Mouse (Mus musculus) heart, adult 11 months (tissue): Measurements from ENCODE around the gene Srgap3.
"Not testable (repeated sequence)": the region's sequence is repeated elsewhere in the genome, so short reads cannot be mapped to it uniquely, and the experiment has no call there.

Experiments used
- DNase-seq: peaks from one replicate; pipeline ENCODE4 v3.0.0; 2022

The Srgap3 gene

GRCm38 (mm10) chr6:112903796-112904195 lies 43.3 kb downstream of the Srgap3 start:
- no peak for DNase-seq

GRCm38 (mm10) chr6:112903226-112903625 lies 43.8 kb downstream of the Srgap3 start:
- DNase-seq = no peak

- DNase-seq = no peak
Measured at GRCm38 (mm10) chr6:112902791-112903190, 44.3 kb downstream of the Srgap3 start.

- DNase-seq = no peak
Measured at GRCm38 (mm10) chr6:112900306-112900705, 46.8 kb downstream of the Srgap3 start.

- no peak for DNase-seq
Measured at GRCm38 (mm10) chr6:112899711-112900110, 47.4 kb downstream of the Srgap3 start.

GRCm38 (mm10) chr6:112899276-112899675 lies 47.8 kb downstream of the Srgap3 start:
- DNase-seq = no peak

GRCm38 (mm10) chr6:112898435-112898834 lies 48.6 kb downstream of the Srgap3 start:
- no peak for DNase-seq

- DNase-seq = no peak
Measured at GRCm38 (mm10) chr6:112896372-112896771, 50.7 kb downstream of the Srgap3 start.

- DNase-seq = no peak
Measured at GRCm38 (mm10) chr6:112890331-112890751, 56.7 kb downstream of the Srgap3 start.

GRCm38 (mm10) chr6:112883588-112884135 lies 63.4 kb downstream of the Srgap3 start:
- DNase-seq = no peak

- no peak for DNase-seq
Measured at GRCm38 (mm10) chr6:112880048-112880534, 67.0 kb downstream of the Srgap3 start.

GRCm38 (mm10) chr6:112879154-112879553 lies 67.9 kb downstream of the Srgap3 start:
- no peak for DNase-seq

GRCm38 (mm10) chr6:112873089-112873835 lies 73.8 kb downstream of the Srgap3 start:
- DNase-seq = no peak

- no peak for DNase-seq
Measured at GRCm38 (mm10) chr6:112871241-112871780, 75.8 kb downstream of the Srgap3 start.

- DNase-seq = no peak
Measured at GRCm38 (mm10) chr6:112868197-112868957, 78.7 kb downstream of the Srgap3 start.

GRCm38 (mm10) chr6:112866096-112866495 lies 81.0 kb downstream of the Srgap3 start:
- DNase-seq = no peak

- no peak for DNase-seq
Measured at GRCm38 (mm10) chr6:112865021-112865531, 82.0 kb downstream of the Srgap3 start.

GRCm38 (mm10) chr6:112862465-112862864 lies 84.6 kb downstream of the Srgap3 start:
- no peak for DNase-seq

- no peak for DNase-seq
Measured at GRCm38 (mm10) chr6:112861351-112862297, 85.4 kb downstream of the Srgap3 start.

GRCm38 (mm10) chr6:112860290-112860689 lies 86.8 kb downstream of the Srgap3 start:
- DNase-seq = not testable (repeated sequence)

- no peak for DNase-seq
Measured at GRCm38 (mm10) chr6:112857057-112857456, 90.0 kb downstream of the Srgap3 start.

- no peak for DNase-seq
Measured at GRCm38 (mm10) chr6:112855183-112855582, 91.9 kb downstream of the Srgap3 start.
